Mouse (Mus musculus): ENCODE results near the gene Tas2r117.

The Tas2r117 gene

GRCm38 (mm10) chr6:132802518-132802917, at the start of gene Tas2r117:
TSS of gene Tas2r117 (plus strand) at chr6:132802818.
- no peak for DNase-seq (ENCODE audit: low spot score)

- DNase-seq (ENCODE audit: low spot score) = no peak
Observed at GRCm38 (mm10) chr6:132754430-132754829, 48.2 kb upstream of the Tas2r117 start, which contains the start of gene Tas2r124. TSS of gene Tas2r124 (plus strand) at chr6:132754730.

GRCm38 (mm10) chr6:132761831-132762230, 40.8 kb upstream of the Tas2r117 start, which contains the start of gene Tas2r102:
TSS of gene Tas2r102 (plus strand) at chr6:132762131.
- no peak for DNase-seq (ENCODE audit: low spot score)

GRCm38 (mm10) chr6:132778062-132778461, 24.6 kb upstream of the Tas2r117 start, which contains the start of gene Tas2r136:
TSS of gene Tas2r136 (minus strand) at chr6:132778162.
- DNase-seq (ENCODE audit: low spot score) = no peak

GRCm38 (mm10) chr6:132795393-132795792, 7.2 kb upstream of the Tas2r117 start:
- DNase-seq (ENCODE audit: low spot score) = no peak

- DNase-seq (ENCODE audit: low spot score) = no peak
Observed at GRCm38 (mm10) chr6:132846842-132847241, 44.2 kb downstream of the Tas2r117 start, which contains the start of gene Tas2r123. TSS of gene Tas2r123 (plus strand) at chr6:132847142.
